Mouse (Mus musculus): Measurements from ENCODE around the gene Fam43b. TPM values are rescaled to one million over a fixed set of nuclear protein-coding genes. Genes with fewer than 3 reads are reported as not detected.

The Fam43b gene
- total and polyA plus RNA-seq, 2 experiments from 2014 or later = not detected

GRCm38 (mm10) chr4:138375117-138375516 is 21.2 kb downstream of the Fam43b start:
- Histone ChIP-seq H3K4me2 (ENCODE audit: low read depth, low read length) (no peak overlapping the region), H3K4me1 (ENCODE audit: control insufficient read depth, insufficient read depth) (no peaks in the 10 kb centered on the region), H3K9ac (replicated peaks; ENCODE audit: low read depth, low read length) (no peak overlapping the region), H3K36me3 (replicated peaks; ENCODE audit: control insufficient read depth, insufficient read depth, low read length) (no peaks in the 10 kb centered on the region), H3K27me3 (ENCODE audit: control insufficient read depth, insufficient read depth, low read length) (peaks cover under 1% of the 10 kb centered on the region; the same call in 1 of the 2 replicates), H3K9me3 (replicated peaks; ENCODE audit: control insufficient read depth, low read length) (no peaks in the 10 kb centered on the region), H3K4me3 (ENCODE audit: low read depth, low read length) (no peak overlapping the region), H3K27ac (ENCODE audit: low read depth) (no peak overlapping the region)
- TF ChIP-seq EP300 (IDR thresholded peaks at IDR 0.05; ENCODE audit: low read depth) (no peak), CTCF (IDR thresholded peaks at IDR 0.05; ENCODE audit: low read depth) (no peak)
- 82% methylated on average over 3 of the region's 3 CpGs for WGBS
- ATAC-seq (ENCODE audit: insufficient read depth, low read depth) (no peak), DNase-seq (ENCODE audit: low spot score) (no peak)

DNA sequence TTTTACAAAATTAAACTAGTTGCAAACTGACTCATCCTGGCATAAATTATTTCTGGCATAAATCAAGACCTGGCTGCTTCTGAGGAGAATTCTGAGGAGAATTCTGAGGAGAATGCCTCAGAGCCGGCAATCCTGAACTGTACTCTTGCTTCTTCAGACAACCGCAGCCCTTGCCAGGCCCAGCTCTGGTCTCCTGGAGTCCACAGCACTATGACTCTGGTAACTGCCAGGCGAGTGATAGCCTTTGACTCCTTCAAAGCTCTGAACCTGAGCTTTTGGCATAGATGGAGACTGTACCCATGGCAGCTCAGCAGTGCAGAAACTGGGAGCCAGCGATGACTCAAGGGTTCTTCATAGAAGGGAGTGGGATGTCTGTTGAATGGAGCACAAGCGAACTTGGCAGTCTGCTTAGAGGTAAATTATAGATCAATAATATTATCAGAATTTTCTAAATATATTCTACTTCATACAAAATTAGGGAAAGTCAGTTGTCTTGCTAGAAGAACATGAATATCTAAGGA is 25.3 kb downstream of the Fam43b start:
- no peak for DNase-seq (ENCODE audit: low spot score)
- no peak for ATAC-seq (ENCODE audit: insufficient read depth, low read depth)
- WGBS = 66% methylated on average over 5 of the region's 5 CpGs

DNA sequence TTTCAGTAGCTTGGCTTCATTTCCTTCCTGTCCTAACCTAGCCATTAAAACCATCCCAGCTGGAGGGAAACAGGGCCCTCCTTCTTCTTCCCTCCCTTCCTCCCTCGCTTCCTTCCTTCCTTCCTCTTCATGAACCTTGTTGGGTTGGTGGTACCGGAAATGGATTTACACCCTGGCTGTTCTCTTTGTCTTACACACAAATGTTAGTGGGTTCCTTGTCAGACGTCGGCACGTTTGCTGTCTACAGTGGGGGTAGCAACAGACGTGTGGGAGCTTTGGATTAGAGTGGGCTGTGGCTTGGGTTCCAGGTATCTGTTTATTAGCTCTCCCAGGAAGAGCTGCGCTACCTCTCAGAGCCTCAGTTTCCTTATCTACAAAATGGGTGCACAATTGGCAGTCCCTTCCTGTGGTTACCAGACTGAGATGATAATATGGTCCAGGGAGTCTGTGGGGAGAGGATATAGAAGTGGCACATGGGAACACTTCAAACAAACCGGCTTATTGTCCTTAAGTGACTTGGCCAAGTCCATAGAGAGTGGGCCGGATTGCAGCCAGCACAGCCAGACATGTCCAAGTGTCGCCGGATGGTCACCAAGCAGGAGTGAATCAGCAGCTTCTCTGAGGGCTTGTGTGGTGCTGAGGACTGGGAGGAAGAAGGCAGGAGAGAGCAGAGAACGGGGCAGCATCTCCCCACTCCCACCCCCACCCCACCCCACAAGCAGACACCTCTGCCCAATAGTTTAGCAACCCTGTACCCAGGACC is 27.6 kb downstream of the Fam43b start:
- peaks cover 4% of the 10 kb centered on the region; the same call in 1 of the 2 replicates for H3K27me3 ChIP-seq (ENCODE audit: control insufficient read depth, insufficient read depth, low read length)
- no peaks in the 10 kb centered on the region for H3K36me3 ChIP-seq (replicated peaks; ENCODE audit: control insufficient read depth, insufficient read depth, low read length)
- no peak for TF ChIP-seq CTCF (IDR thresholded peaks at IDR 0.05; ENCODE audit: low read depth)
- no peak for TF ChIP-seq EP300 (IDR thresholded peaks at IDR 0.05; ENCODE audit: low read depth)
- H3K27ac ChIP-seq (ENCODE audit: low read depth) = peak overlapping the region; percentile 61
- no peaks in the 10 kb centered on the region for H3K9me3 ChIP-seq (replicated peaks; ENCODE audit: control insufficient read depth, low read length)
- DNase-seq (ENCODE audit: low spot score) = peak; percentile 12
- H3K9ac ChIP-seq (replicated peaks; ENCODE audit: low read depth, low read length) = no peak overlapping the region
- WGBS = 63% methylated on average over 12 of the region's 12 CpGs
- H3K4me2 ChIP-seq (ENCODE audit: low read depth, low read length) = peak overlapping the region; percentile 66
- peaks cover 15% of the 10 kb centered on the region for H3K4me1 ChIP-seq (ENCODE audit: control insufficient read depth, insufficient read depth)
- no peak for ATAC-seq (ENCODE audit: insufficient read depth, low read depth)
- H3K4me3 ChIP-seq (ENCODE audit: low read depth, low read length) = peak overlapping the region; percentile 44; the same call in 1 of the 2 replicates

More for the DNA sequence above, 25.3 kb downstream of the Fam43b start:
- Histone ChIP-seq H3K9me3 (replicated peaks; ENCODE audit: control insufficient read depth, low read length) (no peaks in the 10 kb centered on the region), H3K4me1 (ENCODE audit: control insufficient read depth, insufficient read depth) (peaks cover 15% of the 10 kb centered on the region), H3K27me3 (ENCODE audit: control insufficient read depth, insufficient read depth, low read length) (peaks cover 4% of the 10 kb centered on the region; the same call in 1 of the 2 replicates), H3K36me3 (replicated peaks; ENCODE audit: control insufficient read depth, insufficient read depth, low read length) (no peaks in the 10 kb centered on the region), H3K4me3 (ENCODE audit: low read depth, low read length) (no peak overlapping the region), H3K9ac (replicated peaks; ENCODE audit: low read depth, low read length) (no peak overlapping the region), H3K4me2 (ENCODE audit: low read depth, low read length) (no peak overlapping the region), H3K27ac (ENCODE audit: low read depth) (no peak overlapping the region)
- TF ChIP-seq CTCF (IDR thresholded peaks at IDR 0.05; ENCODE audit: low read depth) = no peak
- TF ChIP-seq EP300 (IDR thresholded peaks at IDR 0.05; ENCODE audit: low read depth) = no peak

DNA sequence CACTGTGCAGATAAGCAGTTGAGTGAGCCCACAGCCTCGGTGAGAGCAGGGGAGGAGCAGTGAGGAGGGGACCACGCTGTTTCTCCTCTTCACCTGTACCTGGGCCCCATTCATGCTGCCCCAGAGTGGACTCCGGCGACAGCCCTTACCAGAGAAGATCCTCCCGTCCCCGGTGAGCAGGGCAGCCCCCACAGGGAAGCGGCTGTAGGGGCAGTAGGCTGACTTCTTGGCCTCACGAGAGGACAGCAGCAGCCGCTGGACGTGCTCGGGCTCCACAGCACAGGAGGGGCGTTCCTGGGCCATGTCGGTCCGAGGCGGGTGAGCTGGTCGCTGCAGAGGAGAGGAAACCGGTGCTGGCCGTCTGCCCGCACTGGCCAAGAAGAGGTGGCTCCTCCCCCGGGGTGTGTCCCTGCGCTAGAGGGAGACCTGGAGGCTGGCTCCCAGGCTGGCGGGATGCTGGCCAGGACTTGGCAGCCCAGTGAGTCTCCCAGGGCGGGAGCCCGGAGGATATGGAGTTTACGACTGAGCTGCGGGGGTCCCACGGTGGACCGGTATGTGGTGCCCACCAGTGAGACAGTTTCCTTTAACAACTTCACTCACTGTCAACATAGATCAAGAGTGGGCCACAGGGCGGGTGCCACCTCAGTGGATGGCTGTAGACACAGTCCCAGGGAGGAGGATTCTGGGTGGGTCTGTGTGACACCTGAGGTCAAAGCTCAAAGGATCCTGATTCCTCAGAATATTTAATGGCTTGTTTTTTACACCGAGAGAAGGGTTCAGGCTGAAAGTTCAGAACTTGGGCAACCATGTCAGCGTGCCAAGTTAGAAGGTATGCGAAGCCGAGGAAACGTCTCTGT is 28.5 kb downstream of the Fam43b start, which contains the start of gene Cda:
Cda (minus strand) TSS at position 352 of the 857 bp plus-strand sequence.
- peak; percentile 84 for DNase-seq (ENCODE audit: low spot score)
- H3K4me2 ChIP-seq (ENCODE audit: low read depth, low read length) = peak within 1 kb of the TSS; percentile 66
- H3K4me3 ChIP-seq (ENCODE audit: low read depth, low read length) = peak within 1 kb of the TSS; percentile 44
- H3K9ac ChIP-seq (replicated peaks; ENCODE audit: low read depth, low read length) = peak within 1 kb of the TSS; percentile 21; the same call in 1 of the 2 replicates
- ATAC-seq (ENCODE audit: insufficient read depth, low read depth) = peak; percentile 93
- no peaks in the 10 kb centered on the region for H3K9me3 ChIP-seq (replicated peaks; ENCODE audit: control insufficient read depth, low read length)
- H3K27me3 ChIP-seq (ENCODE audit: control insufficient read depth, insufficient read depth, low read length) = peaks cover 4% of the 10 kb centered on the region; the same call in 1 of the 2 replicates
- H3K27ac ChIP-seq (ENCODE audit: low read depth) = peak within 1 kb of the TSS; percentile 61
- 7% methylated on average over 34 of the region's 34 CpGs for WGBS
- no peaks in the 10 kb centered on the region for H3K36me3 ChIP-seq (replicated peaks; ENCODE audit: control insufficient read depth, insufficient read depth, low read length)
- TF ChIP-seq EP300 (IDR thresholded peaks at IDR 0.05; ENCODE audit: low read depth) (no peak), CTCF (IDR thresholded peaks at IDR 0.05; ENCODE audit: low read depth) (peak; percentile 19; the same call in 1 of the 2 replicates)
- H3K4me1 ChIP-seq (ENCODE audit: control insufficient read depth, insufficient read depth) = peaks cover 15% of the 10 kb centered on the region

GRCm38 (mm10) chr4:138366561-138366960 is 29.8 kb downstream of the Fam43b start:
- WGBS = 82% methylated on average over 2 of the region's 2 CpGs
- no peak overlapping the region for H3K9ac ChIP-seq (replicated peaks; ENCODE audit: low read depth, low read length)
- H3K4me1 ChIP-seq (ENCODE audit: control insufficient read depth, insufficient read depth) = peaks cover 15% of the 10 kb centered on the region
- no peak overlapping the region for H3K27ac ChIP-seq (ENCODE audit: low read depth)
- no peaks in the 10 kb centered on the region for H3K9me3 ChIP-seq (replicated peaks; ENCODE audit: control insufficient read depth, low read length)
- TF ChIP-seq EP300 (IDR thresholded peaks at IDR 0.05; ENCODE audit: low read depth) (no peak), CTCF (IDR thresholded peaks at IDR 0.05; ENCODE audit: low read depth) (no peak)
- no peak overlapping the region for H3K4me2 ChIP-seq (ENCODE audit: low read depth, low read length)
- H3K27me3 ChIP-seq (ENCODE audit: control insufficient read depth, insufficient read depth, low read length) = peaks cover 4% of the 10 kb centered on the region; the same call in 1 of the 2 replicates
- ATAC-seq (ENCODE audit: insufficient read depth, low read depth) = no peak
- no peak for DNase-seq (ENCODE audit: low spot score)
- H3K36me3 ChIP-seq (replicated peaks; ENCODE audit: control insufficient read depth, insufficient read depth, low read length) = no peaks in the 10 kb centered on the region
- no peak overlapping the region for H3K4me3 ChIP-seq (ENCODE audit: low read depth, low read length)
